Mouse (Mus musculus): Measurements from ENCODE around the gene Samd5.

Gene Samd5

DNA sequence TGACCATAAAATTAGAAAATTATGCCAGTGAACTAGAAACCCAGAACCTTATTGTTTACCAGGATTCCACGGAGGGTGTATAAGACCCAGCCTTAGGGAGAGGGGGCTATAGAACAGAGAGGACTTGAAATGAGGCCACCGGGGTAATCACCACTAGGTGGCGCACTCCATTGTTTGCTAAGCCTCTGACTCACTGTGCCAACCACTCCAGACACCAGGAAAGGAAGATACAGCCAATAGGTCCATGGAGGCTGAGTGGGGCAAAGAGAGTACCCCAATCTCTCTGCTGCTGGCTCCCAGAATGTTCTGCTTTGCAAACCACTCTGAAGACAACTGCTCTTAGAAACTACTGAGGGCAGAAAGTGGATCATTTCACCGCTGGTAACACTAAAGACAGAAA lies 99.4 kb downstream of the Samd5 start:
- in situ Hi-C loops (cut with MboI, MseI), result loop anchor here (10.0 kb wide), 1 partner anchor 179 kb away; no protein-coding TSS in a partner anchor

DNA sequence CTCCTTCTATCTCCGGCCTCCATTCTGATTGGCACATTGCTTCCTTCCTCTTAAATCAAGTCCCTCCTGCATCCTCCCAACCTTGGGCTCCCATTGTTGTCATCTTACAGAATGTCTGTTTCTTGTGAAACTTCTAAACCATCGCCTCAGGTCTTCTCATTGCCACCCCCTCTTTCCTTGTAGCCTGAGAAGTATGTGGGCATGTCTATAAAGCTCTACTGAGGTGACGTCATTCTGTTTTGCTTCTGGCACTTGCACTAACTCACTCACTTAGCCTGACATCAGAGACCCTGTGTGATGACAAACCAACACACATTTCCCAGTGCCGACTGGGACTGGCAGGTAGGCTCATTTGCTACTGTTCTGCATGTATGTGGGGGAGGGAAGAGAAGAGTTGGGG lies 100.9 kb downstream of the Samd5 start:
- in situ Hi-C loops (cut with MboI, MseI), result loop anchor here (10.0 kb wide), 1 partner anchor 181 kb away; no protein-coding TSS in a partner anchor
